Mouse (Mus musculus): ENCODE data around the gene Mrps24.

Mrps24 gene

DNA sequence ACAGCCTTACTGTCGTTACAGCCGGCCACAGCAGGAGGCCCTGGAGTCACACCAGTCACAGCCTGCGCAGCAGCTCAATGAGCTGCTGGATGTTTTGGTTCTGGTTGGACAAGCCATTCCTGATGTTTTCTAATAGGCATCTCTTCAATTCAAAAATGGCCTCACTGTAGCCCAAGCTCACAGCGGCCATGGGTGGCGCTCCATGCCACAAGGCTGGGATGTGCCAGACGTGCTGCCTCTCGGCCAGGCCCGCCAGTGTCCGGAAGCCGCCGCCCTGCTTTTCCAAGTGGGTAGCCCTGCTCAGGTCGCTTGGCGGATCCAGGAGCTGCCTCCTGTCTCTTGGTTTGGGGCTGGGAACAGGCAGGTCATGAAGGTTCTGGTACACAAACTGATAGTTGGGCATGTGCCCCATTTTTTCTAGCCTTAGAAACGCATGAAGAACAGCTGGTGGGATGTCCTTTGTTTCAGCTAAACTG is at the start of gene Mrps24:
Gene Mrps24, minus strand, starts transcription at position 51 of the 476 bp plus-strand sequence.
- DNase-seq, result no peak

DNA sequence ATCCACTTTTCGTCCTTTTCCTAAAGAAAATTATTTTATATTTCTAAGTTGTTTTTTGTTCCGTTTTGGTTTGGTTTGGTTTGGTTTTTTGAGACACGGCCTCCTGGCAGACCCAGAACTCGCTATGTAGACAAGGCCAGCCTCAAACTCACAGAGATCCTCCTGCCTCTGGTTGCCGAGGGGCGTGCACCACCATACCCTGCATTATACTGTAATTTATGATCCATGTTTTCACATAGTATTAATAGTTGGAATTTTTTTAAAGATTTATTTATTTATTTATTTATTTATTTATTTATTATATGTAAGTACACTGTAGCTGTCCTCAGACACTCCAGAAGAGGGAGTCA is 47.1 kb upstream of the Mrps24 start:
- DNase-seq, result no peak

DNA sequence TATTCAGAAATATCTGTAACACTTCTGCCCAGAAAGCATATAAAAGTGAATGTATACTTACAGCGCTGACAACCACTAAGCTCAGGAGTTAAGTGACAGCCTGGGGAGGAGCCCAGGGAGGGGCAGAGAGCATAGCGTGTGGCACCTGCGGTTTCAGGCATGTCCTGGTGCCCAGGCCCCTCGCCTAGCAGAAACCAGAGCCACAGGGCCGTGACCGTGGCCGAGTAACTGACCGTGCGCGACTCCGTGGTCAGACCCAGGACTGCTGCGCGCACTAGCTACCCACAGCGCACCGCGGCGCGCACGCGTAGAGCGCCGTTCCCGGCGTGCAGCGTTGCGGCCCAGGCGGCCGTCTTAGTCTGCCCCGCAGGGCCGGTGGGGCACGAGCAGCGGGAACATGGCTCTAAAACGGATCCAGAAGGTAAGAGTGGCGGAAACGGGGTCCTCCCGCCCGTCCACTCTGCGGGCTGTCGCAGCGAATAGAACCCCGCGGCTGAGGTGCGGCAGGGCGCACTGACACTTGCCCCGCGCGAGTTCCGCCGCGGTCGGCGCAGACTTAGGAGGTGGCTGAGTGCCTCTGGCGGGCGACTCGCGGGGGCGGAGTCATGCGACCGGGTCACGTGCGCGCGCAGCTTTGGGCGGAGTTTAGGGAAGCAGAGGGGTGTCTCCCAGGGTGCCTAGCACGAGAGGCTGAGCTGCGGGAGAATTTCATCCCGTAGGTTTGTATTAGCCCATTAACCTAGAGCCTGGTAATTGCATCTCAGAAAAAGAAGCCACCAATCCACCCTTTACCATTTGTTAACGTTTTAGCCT is 46.5 kb upstream of the Mrps24 start, which contains the start of gene Urgcp:
Gene Urgcp, minus strand, starts transcription at position 557 of the 813 bp plus-strand sequence.
- peak; percentile 98 for DNase-seq

- no peak for DNase-seq
Observed at GRCm38 (mm10) chr11:5753755-5754154, 38.3 kb upstream of the Mrps24 start.

GRCm38 (mm10) chr11:5744951-5745350 is 29.5 kb upstream of the Mrps24 start:
- DNase-seq, result no peak

- peak; percentile 41 for DNase-seq
Observed at GRCm38 (mm10) chr11:5742106-5742505, 26.6 kb upstream of the Mrps24 start.

DNA sequence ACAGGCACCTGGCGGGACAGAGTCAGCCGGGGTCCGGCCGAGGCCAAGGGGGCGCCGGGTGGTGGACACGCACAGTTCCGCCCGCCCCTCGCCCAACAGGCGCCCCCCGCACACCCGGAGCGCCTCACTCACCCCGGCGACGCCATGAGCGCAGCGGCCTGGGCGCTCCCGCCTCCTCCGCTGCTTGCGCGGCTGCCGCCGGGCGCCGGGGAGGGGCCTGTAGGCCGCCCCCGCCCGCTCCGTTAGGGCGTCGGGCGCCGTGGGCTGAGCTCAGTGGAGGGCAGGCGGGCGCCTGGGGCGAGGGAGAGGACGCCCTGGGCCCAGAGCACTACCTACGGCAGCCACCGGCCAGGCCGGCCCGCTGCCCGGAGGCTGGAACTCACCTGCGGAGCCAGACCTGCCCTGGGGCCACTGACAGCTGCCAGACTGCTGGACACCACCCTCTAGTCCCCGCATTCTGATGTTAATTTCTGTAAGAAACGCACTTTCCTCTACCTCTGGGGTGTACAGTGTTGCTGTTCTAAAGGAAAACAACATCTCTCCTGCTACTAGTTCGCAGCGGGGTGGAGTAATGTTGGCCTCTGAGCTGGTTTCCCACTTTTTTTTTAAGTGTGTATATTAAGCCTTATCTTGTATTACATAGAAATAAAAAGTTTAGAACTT is 25.6 kb upstream of the Mrps24 start:
- DNase-seq, result peak; percentile 84

GRCm38 (mm10) chr11:5740599-5740964 is 25.1 kb upstream of the Mrps24 start:
- DNase-seq, result no peak

DNA sequence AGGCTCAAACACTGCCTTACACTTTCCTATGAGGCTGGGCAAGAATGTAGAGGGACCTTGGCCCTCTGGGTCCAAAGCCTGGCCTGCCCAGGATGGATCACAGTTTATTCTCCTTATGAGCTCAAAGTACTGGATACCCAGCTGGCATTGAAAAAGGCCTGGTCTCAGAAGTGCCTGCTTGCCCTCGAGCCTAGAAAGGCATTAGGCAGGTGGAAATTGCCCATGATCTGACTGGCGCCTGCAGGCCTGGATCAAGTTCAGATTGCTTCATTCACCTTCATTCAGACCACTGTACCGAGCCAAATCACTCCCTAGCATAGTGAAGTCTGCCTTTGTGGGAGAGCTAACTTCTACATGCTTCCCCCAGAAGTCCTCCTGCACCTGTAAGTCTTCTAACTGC is 24.4 kb upstream of the Mrps24 start:
- peak; percentile 9 for DNase-seq

- no peak for DNase-seq
Observed at GRCm38 (mm10) chr11:5738888-5739632, 23.6 kb upstream of the Mrps24 start.

DNA sequence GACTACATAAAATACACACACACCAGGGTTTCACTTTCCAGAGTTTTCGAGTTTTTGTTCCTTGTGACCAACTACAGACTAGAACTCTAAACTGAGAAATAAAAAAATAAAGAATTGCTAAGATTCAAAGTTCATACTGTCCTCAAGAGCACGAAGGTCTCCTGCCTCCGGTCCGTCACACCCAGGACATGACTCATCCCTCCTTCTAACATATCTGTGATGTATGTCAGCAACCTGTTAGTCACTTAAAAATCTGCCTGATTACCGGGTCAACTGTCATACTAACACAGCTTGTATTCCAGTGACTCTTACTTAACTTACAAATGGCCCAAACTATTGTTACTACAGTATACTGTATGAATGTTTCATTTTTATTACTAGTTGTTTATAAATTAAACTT is 21.7 kb upstream of the Mrps24 start:
- no peak for DNase-seq

DNA sequence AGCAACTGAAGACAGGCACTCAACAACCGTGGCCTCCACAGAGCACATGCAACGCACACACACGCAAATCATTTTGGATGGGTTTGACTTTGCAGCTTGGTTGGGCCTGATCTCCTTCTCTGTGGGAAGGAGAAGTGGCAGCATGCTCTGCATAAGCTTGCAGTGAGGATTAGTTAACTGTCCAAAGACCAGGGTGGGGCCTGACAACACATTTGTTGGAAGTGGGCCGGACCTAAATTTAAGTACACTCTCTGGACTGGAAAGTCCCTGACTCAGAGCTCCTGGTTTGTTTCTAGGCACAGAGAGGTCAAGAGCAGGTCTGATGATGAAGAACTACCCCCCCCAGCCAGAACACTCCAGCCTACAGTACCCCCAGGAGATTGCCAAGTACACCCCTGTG is 18.8 kb upstream of the Mrps24 start:
- DNase-seq, result no peak

GRCm38 (mm10) chr11:5732401-5732800 is 16.9 kb upstream of the Mrps24 start:
- DNase-seq, result no peak

GRCm38 (mm10) chr11:5729582-5729981 is 14.1 kb upstream of the Mrps24 start:
- no peak for DNase-seq

- no peak for DNase-seq
Observed at GRCm38 (mm10) chr11:5718611-5719354, 3.3 kb upstream of the Mrps24 start.

GRCm38 (mm10) chr11:5716938-5717705 is 1.6 kb upstream of the Mrps24 start:
- DNase-seq, result no peak

DNA sequence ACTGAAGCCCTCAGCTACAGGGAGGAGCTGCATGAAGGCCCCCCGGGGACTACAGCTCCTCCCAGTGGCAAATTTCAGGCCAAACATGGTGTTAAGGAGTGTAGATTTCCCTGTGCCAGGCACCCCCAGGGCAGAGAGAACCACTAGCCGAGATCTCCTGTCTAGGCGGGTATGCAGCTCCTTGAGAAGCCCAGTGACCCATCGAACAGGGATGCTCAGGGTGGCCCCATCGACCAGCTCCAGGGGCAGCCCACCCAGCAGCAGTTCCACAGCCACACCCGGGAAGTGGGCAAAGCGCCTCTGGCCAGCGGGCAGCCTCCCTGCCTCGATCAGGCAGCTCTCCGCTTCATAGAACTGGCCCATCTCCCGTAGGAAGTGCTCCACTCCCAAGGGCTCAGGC is 766 bp upstream of the Mrps24 start:
- DNase-seq, result no peak

- DNase-seq, result no peak
Observed at GRCm38 (mm10) chr11:5715179-5715578, 301 bp downstream of the Mrps24 start.

- DNase-seq, result peak; percentile 89
Observed at GRCm38 (mm10) chr11:5707530-5708353, 7.7 kb downstream of the Mrps24 start.

DNA sequence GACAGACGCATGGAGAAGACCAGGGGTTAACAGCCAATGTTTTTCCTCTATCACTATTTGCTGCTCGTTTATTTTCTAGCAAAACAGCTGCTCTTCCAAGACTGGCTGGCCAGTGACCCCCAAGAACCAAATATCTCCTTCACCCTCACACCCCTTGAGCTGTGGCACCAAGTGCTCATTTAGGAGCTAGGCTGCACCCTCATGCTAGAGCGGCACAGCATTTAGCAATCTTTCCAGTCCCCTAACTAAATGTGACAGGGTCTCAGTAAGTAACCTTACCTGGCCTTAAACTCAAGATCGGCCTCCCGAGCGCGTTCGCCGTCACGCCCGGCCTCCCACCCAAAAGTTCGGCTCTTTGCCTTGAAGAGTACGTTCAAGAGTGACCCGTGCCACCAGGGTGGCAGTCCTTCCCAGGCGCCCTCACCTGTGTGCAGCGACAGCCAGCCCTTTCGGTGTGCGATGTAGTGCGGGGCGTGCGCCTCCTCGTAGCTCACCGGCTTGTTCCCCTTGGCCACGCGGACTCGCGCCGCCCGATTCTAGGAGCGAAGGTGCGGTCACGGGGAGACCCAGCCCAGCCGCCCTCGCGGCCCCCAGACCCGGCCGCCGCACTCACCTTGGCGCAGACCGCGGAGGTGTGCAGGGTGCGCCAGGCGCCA is 8.5 kb downstream of the Mrps24 start:
- peak; percentile 59 for DNase-seq

- no peak for DNase-seq
Observed at GRCm38 (mm10) chr11:5705972-5706371, 9.5 kb downstream of the Mrps24 start.

Measured in thymus, postnatal 25 days (tissue).